Mouse (Mus musculus) midbrain, embryonic 11.5 days (tissue): Measurements from ENCODE around the gene Clint1. TPM values are rescaled to one million over a fixed set of nuclear protein-coding genes. Genes with fewer than 3 reads are reported as not detected.

Experiments used
- ATAC-seq: fragments of 200-750 bp; cut with Nextera tagmentation; 2 replicates; pipeline ENCODE4 v1.8.0; 2017; ENCODE audit warnings: moderate TSS enrichment, moderate library complexity; ENCODE audit not compliant: low FRiP score
- DNase-seq: peaks from one replicate; pipeline ENCODE4 v3.0.0; 2015; ENCODE audit warnings: low spot score; ENCODE audit errors: missing footprints
- H3K27ac ChIP-seq: fragments of 300-500 bp; sonication (generic); 2 replicates; pipeline ENCODE4 v1.5.1; 2014; ENCODE audit warnings: low read depth, low read length
- H3K27me3 ChIP-seq: fragments of 300-500 bp; sonication (generic); 2 replicates; pipeline ENCODE4 v1.6.1; 2014; ENCODE audit warnings: mild to moderate bottlenecking, low read length, moderate library complexity, mixed read lengths; ENCODE audit not compliant: control insufficient read depth, insufficient read depth
- H3K36me3 ChIP-seq: fragments of 300-500 bp; sonication (generic); 2 replicates; pipeline ENCODE4 v1.6.1; 2014; ENCODE audit warnings: mild to moderate bottlenecking, low read length, moderate library complexity, mixed read lengths; ENCODE audit not compliant: control insufficient read depth, insufficient read depth
- H3K4me1 ChIP-seq: fragments of 300-500 bp; sonication (generic); 2 replicates; pipeline ENCODE4 v1.6.1; 2014; ENCODE audit warnings: low read length; ENCODE audit not compliant: control insufficient read depth, insufficient read depth
- H3K4me2 ChIP-seq: fragments of 300-500 bp; sonication (generic); 2 replicates; pipeline ENCODE4 v1.6.1; 2014; ENCODE audit warnings: mild to moderate bottlenecking, moderate library complexity
- H3K4me3 ChIP-seq: fragments of 300-500 bp; sonication (generic); 2 replicates; pipeline ENCODE4 v1.5.1; 2014; ENCODE audit warnings: low read depth, low read length
- H3K9ac ChIP-seq: fragments of 300-500 bp; sonication (generic); 2 replicates; pipeline ENCODE4 v1.6.1; 2014; ENCODE audit warnings: low read length
- H3K9me3 ChIP-seq: fragments of 300-500 bp; sonication (generic); 2 replicates; pipeline ENCODE4 v1.6.1; 2016; ENCODE audit warnings: low read length; ENCODE audit not compliant: control insufficient read depth
- WGBS: fragments of 180-500 bp; shearing (Covaris S2); extraction: QIAGEN DNeasy Blood & Tissue Kit; methylation state at CpG from one replicate; pipeline ENCODE4 v1.1.7; 2014; 5-methylcytosine and 5-hydroxymethylcytosine counted together
- polyA plus RNA-seq: library from polyadenylated mRNA; unstranded; fragments of >200 nt; fragmentation: Nextera tagmentation; extraction: Ambion mirVana; gene quantifications from 2 replicates; pipeline ENCODE4 v1.2.1, GENCODE M21; 2014

Gene Clint1
- polyA plus RNA-seq, 1 experiment from 2014 or later = 60.9 TPM

DNA sequence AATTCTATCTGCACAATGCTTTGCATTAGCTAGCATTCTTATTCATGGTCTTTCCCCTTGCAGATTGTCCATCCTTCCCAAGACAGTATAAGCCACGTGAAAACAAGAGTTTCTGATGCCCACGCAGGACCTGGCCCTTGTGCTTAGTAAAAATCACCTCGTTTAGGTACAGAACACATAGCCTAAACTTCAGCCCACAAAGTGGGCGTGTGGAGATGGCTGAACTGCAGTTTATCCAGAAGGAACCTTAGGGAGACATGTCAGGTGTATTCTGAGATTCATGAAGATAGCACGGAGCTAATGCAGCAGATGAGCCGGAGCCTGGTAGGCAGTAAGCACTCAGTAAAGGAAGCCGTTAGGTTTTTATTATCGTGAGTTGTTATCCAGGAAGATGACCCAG, 69.2 kb downstream of the Clint1 start:
- Histone ChIP-seq H3K4me3 (no peak overlapping the region), H3K27me3 (no peaks in the 10 kb centered on the region), H3K9me3 (no peaks in the 10 kb centered on the region), H3K4me2 (peak overlapping the region; percentile 28), H3K4me1 (peaks cover 12% of the 10 kb centered on the region), H3K9ac (peak overlapping the region; percentile 53), H3K36me3 (no peaks in the 10 kb centered on the region), H3K27ac (peak overlapping the region; percentile 77)
- peak; percentile 3; the same call in 1 of the 2 replicates for ATAC-seq
- 44% methylated on average over 8 of the region's 8 CpGs for WGBS
- peak; percentile 88 for DNase-seq

DNA sequence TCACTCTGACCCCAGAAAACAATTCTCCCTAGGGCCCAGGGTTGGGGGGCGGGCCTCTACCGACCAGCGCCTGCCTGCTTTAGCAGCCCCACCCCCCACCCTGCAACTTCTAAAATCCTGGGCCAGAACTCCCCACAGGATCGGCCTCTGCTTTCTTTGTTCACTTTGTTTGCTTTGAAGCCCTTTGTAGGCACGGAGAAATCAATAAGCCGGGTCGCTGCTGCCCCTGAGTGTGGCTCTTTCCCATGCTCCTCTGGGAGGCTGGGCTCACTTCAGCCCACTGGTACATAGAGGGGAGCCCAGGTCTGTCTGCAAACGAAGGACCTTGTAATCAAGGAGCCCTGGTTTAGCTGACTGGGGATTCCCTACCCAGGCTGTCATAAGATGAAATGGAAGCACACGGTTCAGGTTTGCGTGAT, 69.6 kb downstream of the Clint1 start:
- H3K36me3 ChIP-seq = no peaks in the 10 kb centered on the region
- WGBS = 5% methylated on average over 10 of the region's 10 CpGs
- DNase-seq (peak; percentile 93), ATAC-seq (peak; percentile 85)
- peak overlapping the region; percentile 28 for H3K4me2 ChIP-seq
- H3K27ac ChIP-seq = peak overlapping the region; percentile 77
- H3K4me3 ChIP-seq = no peak overlapping the region
- no peaks in the 10 kb centered on the region for H3K27me3 ChIP-seq
- H3K9ac ChIP-seq = peak overlapping the region; percentile 53
- H3K4me1 ChIP-seq = peaks cover 12% of the 10 kb centered on the region
- no peaks in the 10 kb centered on the region for H3K9me3 ChIP-seq

DNA sequence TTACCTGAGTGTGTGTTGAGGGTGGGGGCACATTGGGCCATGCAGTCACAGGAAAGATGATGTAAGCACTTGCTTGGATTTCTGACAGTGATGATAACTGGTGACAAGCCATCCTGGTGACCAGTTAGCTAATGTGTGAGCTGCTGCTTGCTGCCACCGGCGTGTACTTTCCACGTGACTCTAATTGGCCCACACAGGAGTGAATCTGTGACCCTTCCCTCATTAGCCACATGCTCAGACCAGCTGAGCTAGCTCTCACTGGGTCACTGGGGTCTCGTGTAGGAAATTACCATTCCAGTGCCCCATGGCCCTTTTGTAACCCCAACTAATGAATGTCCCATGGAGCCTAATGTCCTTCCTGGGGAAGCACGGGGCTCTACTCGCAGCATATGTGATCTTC, 73.6 kb downstream of the Clint1 start:
- H3K4me1 ChIP-seq = peaks cover 12% of the 10 kb centered on the region
- H3K27ac ChIP-seq = peak overlapping the region; percentile 17; the same call in 1 of the 2 replicates
- H3K27me3 ChIP-seq = no peaks in the 10 kb centered on the region
- H3K4me2 ChIP-seq = no peak overlapping the region
- ATAC-seq = 0 out of 2 replicates have a peak, but pooled peaks have one; percentile 14
- H3K36me3 ChIP-seq = no peaks in the 10 kb centered on the region
- H3K9ac ChIP-seq = no peak overlapping the region
- no peak for DNase-seq
- H3K4me3 ChIP-seq = no peak overlapping the region
- no peaks in the 10 kb centered on the region for H3K9me3 ChIP-seq
- WGBS = 65% methylated on average over 6 of the region's 6 CpGs

DNA sequence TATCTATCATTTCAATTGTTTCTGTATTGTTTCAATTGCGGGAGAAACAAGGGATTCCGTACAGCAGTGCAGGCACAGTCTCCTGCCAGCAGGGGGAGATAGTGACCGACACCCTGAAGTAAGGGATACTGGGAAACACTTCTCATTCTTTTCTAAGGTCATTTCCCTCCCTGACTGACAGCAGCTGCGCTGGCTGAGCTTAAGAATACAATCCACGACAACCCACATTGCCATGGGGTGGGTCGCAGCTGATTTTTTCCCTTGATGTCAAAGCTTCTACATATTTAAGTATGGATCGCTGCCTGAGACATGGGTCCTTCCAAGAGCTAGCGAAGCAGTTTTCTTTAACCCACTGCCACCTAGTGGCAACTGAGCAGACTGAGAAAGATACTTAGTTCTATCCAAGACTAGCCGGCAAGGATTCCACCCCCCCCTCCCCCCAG, 74.8 kb downstream of the Clint1 start:
- no peaks in the 10 kb centered on the region for H3K27me3 ChIP-seq
- H3K27ac ChIP-seq = peak overlapping the region; percentile 17; the same call in 1 of the 2 replicates
- peaks cover 4% of the 10 kb centered on the region for H3K4me1 ChIP-seq
- peak overlapping the region; percentile 53 for H3K9ac ChIP-seq
- WGBS = under 1% methylated on average over 9 of the region's 9 CpGs
- H3K4me2 ChIP-seq = peak overlapping the region; percentile 46
- ATAC-seq (peak; percentile 88), DNase-seq (peak; percentile 98)
- no peaks in the 10 kb centered on the region for H3K36me3 ChIP-seq
- H3K9me3 ChIP-seq = no peaks in the 10 kb centered on the region
- peak overlapping the region; percentile 28 for H3K4me3 ChIP-seq

DNA sequence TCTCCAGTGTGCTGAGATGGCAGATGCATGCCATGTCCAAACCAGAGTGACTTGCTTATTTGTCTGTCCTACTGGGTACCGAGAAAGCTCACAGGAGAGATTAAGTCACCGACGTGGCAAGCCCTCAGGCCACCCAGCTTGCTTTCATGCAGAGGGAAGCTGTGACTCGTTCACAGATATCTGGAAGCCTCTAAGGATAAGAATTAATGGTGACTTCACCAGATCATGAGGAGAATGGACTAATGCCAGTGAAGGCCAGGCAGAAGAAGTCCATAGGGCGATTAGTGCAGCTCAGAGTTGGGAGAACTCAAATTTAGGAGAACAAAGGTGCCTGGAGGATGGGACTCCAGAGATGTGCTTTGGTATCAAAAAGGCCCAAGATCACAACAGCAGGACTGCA, 75.6 kb downstream of the Clint1 start:
- H3K9me3 ChIP-seq = no peaks in the 10 kb centered on the region
- DNase-seq (no peak), ATAC-seq (no peak)
- WGBS = 52% methylated on average over 5 of the region's 5 CpGs
- H3K9ac ChIP-seq = no peak overlapping the region
- H3K4me1 ChIP-seq = no peaks in the 10 kb centered on the region; the same call in 1 of the 2 replicates
- no peaks in the 10 kb centered on the region for H3K27me3 ChIP-seq
- H3K4me2 ChIP-seq = no peak overlapping the region
- H3K27ac ChIP-seq = no peak overlapping the region
- H3K36me3 ChIP-seq = no peaks in the 10 kb centered on the region
- no peak overlapping the region for H3K4me3 ChIP-seq

DNA sequence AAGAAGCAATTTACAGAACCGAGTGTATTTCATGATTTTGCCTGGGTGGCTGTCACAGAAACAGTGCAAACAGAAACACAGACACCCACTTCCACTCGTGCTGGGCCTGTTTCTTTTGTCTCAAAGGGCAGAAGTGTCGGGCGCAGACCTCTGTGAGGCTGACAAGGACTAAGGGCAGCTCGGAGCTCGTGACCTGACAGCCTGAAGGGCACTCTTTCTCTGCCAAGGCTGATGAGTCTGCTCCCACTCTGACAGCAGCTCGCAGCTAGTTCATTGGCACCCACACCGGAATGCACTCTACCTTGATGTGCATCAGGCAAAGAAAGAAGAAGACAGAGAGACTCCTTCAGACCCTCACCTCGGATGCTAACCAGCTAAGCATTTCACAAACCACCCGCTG, 77.7 kb downstream of the Clint1 start:
- ATAC-seq (no peak), DNase-seq (no peak)
- Histone ChIP-seq H3K4me2 (no peak overlapping the region), H3K4me1 (no peaks in the 10 kb centered on the region), H3K9me3 (no peaks in the 10 kb centered on the region), H3K27ac (no peak overlapping the region), H3K36me3 (no peaks in the 10 kb centered on the region), H3K27me3 (no peaks in the 10 kb centered on the region), H3K9ac (no peak overlapping the region), H3K4me3 (no peak overlapping the region)
- 86% methylated on average over 10 of the region's 10 CpGs for WGBS

DNA sequence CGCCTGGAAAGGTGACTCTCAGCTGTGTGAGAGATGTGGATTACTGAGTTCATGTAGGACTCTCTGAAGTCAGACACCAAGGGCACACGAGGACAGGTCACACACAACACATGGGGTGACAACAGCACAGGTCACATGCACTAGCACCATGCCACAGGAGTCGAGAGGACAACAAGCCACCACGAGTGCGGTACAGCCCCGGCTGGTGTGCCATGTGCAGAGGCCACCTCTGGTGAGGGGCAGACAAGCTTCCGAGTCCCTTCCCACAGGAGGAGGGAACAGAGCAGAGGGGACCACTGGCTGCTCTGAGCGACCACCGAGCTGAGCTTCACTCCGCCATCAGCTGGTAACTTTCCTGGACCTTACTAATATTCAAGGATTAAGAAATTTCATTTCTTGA, 80.9 kb downstream of the Clint1 start:
- Histone ChIP-seq H3K36me3 (peaks cover 6% of the 10 kb centered on the region; the same call in 1 of the 2 replicates), H3K4me3 (no peak overlapping the region), H3K9ac (no peak overlapping the region), H3K27me3 (no peaks in the 10 kb centered on the region), H3K4me1 (no peaks in the 10 kb centered on the region), H3K9me3 (no peaks in the 10 kb centered on the region), H3K27ac (no peak overlapping the region), H3K4me2 (no peak overlapping the region)
- 93% methylated on average over 10 of the region's 10 CpGs for WGBS
- ATAC-seq (0 out of 2 replicates have a peak, but pooled peaks have one; percentile 30), DNase-seq (no peak)

DNA sequence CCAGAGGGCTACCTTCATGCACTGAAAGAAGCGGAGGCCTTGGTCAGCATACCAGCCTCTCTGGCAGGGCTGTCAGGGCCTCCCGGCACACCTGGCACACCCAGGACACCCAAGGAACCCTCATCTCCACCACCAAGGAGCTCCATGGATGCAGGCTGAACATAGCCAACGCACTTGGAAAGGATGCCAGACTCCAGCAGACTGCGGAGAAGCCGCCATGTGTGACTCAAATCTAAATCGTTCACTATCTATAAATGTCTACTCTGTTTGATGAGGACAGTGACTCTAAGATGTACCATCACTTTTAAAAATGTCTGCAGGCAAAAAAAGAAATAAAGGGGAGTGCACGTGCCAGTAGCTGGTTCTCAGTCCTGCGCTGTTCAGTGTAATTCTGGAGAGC, 85.6 kb downstream of the Clint1 start:
- peaks cover 6% of the 10 kb centered on the region; the same call in 1 of the 2 replicates for H3K36me3 ChIP-seq
- no peak overlapping the region for H3K9ac ChIP-seq
- no peaks in the 10 kb centered on the region for H3K9me3 ChIP-seq
- no peak overlapping the region for H3K4me3 ChIP-seq
- no peak overlapping the region for H3K4me2 ChIP-seq
- H3K4me1 ChIP-seq = no peaks in the 10 kb centered on the region
- ATAC-seq = no peak
- H3K27ac ChIP-seq = no peak overlapping the region
- no peaks in the 10 kb centered on the region for H3K27me3 ChIP-seq
- DNase-seq = no peak
- 96% methylated on average over 8 of the region's 8 CpGs for WGBS

DNA sequence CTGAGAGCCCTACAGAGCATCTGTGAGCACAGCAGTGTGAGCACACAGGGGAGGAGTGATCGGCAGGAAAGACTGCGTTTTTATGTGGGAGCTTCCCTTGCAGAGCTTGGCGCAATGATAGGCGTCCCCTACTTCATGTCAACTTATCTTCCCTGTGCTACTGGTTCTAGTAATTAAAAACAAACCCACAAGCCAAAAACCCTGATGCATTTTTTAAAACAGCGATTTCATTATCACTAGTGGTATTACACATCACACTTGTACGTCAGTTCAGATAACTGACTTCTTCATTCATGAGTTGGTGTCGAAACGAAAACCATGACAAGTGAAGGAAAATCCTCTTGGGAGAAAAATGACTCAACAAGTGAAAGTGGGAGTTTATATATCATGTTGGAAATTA, 87.1 kb downstream of the Clint1 start:
- H3K27ac ChIP-seq = no peak overlapping the region
- ATAC-seq = no peak
- H3K27me3 ChIP-seq = no peaks in the 10 kb centered on the region
- 95% methylated on average over 8 of the region's 8 CpGs for WGBS
- H3K9ac ChIP-seq = no peak overlapping the region
- H3K4me3 ChIP-seq = no peak overlapping the region
- no peak for DNase-seq
- H3K4me1 ChIP-seq = peaks cover 12% of the 10 kb centered on the region
- H3K36me3 ChIP-seq = peaks cover 6% of the 10 kb centered on the region; the same call in 1 of the 2 replicates
- no peaks in the 10 kb centered on the region for H3K9me3 ChIP-seq
- no peak overlapping the region for H3K4me2 ChIP-seq
